Mouse (Mus musculus): ENCODE data around the gene Lclat1. TPM values are rescaled to one million over a fixed set of nuclear protein-coding genes. Genes with fewer than 3 reads are reported as not detected.

Lclat1 gene
- total RNA-seq, 2 experiments from 2014 or later: 39.4 to 48.0 TPM

GRCm38 (mm10) chr17:73087045-73087910 is 20.5 kb upstream of the Lclat1 start:
- no peak for DNase-seq

DNA sequence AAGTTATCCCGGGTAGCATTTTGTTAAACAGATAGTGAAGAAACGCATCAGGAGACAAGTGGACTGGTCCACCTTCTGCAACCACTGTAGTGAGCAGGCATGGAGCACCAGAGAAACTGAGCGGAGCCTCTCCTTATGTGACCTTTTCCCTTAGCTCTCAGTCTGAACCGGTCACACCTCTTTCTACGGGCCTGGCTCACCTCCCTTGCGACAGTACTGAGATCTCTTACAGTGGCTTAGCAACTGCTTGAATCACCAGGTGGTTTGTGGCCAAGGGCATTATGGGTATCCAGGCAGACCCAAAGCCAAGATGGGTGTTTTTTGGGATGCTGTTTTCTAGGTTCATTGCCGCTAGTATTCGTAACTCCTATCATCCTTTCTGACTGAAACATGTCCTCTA is 16.4 kb upstream of the Lclat1 start:
- no peak for DNase-seq

DNA sequence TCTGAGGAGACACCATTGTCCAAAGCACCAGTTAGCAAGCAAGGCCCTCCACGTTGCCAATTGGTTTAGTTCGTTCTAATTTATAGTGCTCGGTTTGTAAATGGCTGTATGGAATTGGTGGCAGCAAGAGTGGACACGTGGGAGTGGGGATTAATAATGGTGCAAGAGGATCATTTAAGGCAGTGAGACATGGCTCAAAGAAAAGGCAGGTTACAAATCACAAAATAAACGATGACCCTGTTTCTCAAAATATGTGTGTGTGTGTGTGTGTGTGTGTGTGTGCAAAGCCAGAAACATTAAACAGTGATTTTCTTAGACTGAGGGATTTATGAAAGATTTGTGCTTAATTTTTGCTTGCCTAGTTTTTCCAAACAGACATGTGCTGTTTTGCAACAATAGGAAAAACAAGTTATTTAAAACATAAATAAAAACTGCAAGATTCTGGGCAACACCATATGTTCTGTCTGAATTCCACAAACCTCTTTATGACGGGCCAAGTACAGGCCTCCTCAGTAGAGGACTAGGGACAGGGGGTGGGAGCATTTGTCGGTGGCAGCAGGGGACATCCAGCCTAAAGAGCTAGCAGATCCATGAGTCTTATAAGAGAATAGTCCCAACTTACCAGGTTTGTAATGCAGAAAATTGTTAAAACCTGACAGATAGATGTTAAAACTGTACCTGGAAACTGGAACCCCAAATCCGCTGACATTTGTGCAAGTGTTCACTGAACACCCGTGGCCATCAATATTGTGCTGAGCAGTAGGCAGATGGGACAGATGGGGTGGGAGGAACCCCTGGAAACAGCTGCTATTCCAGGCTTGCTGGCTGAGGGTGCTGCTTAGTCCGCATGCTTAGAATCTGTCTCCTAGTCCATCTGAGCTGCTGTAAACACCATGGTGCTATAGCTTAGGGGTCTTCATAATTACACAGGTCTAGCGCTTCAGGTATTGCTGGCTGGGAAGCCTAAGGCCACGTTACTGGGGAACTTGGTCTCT is 15.4 kb upstream of the Lclat1 start:
- DNase-seq: no peak

DNA sequence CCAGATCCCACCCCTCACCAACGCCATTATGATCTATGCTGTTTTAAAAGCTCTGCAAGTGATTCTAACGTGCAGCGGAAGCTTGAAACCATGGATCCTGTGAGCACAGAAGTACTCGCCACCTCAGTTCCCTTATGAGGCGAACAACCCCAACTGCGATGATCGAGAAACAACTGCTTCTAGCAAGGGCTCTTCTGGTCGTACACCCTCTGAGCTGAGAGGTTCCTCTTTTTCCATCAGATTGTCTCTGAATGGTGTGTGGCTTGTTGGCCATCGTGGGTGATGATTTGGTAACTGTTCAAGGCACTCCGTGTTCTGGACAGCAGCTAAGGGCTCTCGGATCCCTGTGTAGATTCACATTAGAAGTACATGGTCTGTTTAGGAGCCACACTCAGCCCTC is 12.7 kb upstream of the Lclat1 start:
- DNase-seq: no peak

DNA sequence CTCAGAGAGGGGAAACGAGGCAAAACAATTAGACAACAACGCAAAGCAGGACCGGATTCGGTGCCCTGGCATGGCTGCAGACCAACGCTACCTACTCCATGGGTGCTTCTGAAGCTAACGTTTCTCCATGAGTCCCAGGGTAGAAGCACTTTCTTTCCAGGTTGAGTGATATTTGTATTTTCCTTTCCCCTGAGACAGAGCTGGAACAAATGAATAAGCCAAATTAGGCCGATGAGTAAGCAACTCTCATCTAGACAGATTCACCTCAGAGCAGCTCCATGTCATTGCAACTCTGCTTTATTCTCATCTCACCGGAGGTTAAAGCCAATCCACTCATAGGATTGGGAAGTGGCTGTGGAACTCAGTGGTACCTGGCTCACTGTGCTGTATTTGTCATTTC is 12.2 kb upstream of the Lclat1 start:
- DNase-seq: no peak

DNA sequence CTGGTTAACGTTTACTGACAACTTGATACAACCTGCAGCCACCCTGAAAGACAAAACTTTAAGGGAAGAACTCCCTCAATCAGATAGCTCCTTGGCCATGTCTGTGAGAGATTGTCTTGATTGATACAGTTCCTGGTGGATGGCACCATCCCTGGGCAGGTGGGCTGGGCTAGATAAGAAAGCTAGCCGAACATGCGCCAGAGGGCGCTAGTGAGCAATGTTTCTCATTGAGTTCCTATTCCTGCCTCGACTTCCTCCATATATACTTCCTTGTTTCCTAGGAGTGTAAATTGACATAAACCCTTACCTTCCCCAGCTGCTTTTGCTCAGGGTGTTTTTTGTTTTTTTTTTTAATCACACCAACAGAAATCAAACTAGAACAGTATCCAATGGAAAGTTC is 11.3 kb upstream of the Lclat1 start:
- peak; percentile 58 to 69 for DNase-seq

GRCm38 (mm10) chr17:73098636-73099035 is 9.1 kb upstream of the Lclat1 start:
- no peak for DNase-seq

DNA sequence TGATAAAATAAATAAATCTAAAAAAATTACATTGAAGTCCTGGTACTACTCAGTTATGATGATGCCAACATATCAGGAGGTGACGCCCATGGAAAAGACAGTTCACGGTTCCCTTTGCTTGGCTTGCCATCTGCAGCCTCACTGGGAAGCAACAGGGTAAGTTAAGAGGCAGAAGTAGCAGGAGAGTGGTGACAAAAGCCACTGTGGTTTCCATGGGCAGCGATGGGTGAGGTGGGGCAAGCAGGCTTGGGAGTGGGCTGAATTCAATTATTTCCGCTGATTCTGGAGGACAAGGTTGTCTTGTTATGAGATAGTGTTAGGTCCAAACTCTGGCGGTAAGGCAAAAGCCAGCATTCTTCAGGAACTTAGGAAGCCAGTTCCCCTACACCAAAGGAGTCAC is 7.4 kb upstream of the Lclat1 start:
- DNase-seq: no peak

GRCm38 (mm10) chr17:73102538-73102937 is 5.2 kb upstream of the Lclat1 start:
- DNase-seq: no peak

DNA sequence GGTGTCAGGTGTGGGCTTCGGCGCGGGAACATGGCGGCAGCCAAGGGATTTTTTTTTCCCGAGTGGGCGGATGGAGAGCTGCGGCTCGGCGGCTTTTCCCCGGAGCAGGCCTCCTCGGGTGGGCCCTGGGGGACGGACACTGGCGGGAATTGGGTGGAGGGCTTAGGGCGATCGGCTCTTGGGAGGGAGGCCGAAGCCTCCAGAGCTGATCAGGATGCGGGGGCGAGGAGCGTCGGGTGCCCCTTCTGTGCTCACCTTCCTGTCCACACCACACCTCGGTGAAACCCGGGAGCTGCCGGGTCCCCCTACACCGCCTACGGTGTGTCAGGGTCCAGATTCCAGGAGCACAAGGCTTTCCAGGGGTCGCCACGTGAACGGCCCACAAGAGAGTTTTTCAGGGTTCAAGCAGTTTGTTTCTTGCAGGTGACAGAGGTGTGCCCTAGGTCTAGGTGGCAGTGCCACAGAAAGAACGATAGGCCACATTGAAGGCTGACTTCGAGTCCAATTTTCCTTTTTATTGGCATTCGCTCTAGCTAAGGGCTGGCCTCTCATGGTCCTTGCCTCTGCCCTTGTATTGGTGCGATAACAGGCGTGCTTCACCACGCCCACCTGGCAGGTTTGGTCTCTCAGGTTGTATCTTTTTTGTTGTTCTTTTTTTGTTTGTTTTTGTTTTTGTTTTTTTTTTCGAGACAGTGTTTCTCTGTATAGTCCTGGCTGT is 544 bp downstream of the Lclat1 start:
- DNase-seq: no peak

DNA sequence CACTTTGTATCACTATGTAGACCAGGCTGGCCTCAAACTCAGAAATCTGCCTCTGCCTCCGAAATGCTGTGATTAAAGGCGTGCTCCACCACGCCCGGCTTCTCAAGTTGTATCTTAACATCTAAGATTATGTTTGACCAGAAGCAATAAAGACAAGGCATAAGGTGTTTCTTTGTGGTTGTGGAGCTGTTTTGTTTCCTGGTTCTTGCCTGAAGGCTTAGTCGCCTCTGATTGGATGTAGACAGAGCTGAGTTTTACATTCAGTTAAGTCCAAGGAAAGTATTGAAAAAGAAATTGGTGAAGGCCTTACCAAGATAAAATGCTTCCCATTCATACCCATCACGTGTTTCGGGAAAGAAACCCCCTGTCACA is 1.1 kb downstream of the Lclat1 start:
- DNase-seq: no peak

DNA sequence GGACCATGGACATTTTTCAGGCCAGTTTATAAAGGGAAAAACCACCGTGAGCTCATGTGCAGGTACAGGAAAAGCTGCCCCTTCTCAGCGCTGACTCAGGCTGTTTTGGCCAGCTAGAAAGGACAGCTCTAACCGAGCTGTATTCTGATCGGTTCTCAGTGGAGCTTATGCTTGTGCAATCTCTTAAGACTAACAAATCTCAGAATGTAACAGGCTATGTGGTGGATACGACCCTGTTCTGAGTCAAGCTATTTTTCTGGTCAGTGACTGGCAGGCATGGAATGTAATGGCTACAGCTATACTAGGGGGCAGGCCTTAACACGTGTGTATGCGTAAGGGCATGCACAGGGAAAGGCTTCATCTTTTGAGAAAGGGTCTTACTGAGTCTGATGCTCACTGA is 4.3 kb downstream of the Lclat1 start:
- DNase-seq: peak; percentile 11 to 13

DNA sequence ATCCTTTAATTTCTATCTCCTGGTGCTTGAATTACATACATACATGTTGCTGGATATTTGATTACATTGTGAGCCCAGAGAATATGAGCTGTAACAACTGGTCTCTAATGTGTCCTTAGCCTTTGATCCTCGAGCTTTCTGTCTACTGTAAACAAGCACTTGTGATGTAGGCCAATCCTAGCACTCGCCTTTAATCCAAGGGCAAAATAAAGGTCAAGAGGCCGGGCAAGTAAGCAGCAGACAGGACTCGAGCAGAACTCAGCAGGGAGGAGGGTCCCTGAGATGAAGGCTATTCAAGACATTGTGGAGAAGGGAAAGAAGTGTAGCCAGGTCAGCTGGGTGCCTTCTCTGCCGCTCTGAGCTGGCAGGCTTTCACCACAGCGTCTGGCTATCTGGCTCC is 4.8 kb downstream of the Lclat1 start:
- peak in 1 of 2 experiments; percentile 3 for DNase-seq

GRCm38 (mm10) chr17:73113230-73113629 is 5.4 kb downstream of the Lclat1 start:
- no peak for DNase-seq

DNA sequence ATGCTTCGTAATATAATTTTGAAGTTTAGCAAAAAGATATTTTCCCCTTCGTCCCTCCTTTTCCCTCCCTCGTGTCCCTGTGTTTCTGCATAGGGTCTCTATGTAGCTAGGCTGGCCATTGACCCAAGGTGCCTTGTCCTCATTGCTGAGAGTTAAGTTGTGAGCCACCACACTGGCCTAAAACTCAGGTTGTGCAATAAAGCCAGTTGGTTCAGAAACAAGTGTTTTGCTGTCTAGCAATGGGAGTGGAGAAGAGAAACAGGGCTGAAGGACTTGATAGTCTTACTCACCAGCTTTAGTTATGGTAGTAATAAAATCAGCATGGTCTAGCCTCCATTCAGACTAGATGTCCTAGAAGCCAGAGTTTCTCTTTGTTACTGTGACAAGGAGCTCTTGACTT is 10.3 kb downstream of the Lclat1 start:
- DNase-seq: no peak

GRCm38 (mm10) chr17:73118702-73119101 is 10.9 kb downstream of the Lclat1 start:
- DNase-seq: no peak

- DNase-seq: no peak
Measured at GRCm38 (mm10) chr17:73119150-73119549, 11.4 kb downstream of the Lclat1 start.

DNA sequence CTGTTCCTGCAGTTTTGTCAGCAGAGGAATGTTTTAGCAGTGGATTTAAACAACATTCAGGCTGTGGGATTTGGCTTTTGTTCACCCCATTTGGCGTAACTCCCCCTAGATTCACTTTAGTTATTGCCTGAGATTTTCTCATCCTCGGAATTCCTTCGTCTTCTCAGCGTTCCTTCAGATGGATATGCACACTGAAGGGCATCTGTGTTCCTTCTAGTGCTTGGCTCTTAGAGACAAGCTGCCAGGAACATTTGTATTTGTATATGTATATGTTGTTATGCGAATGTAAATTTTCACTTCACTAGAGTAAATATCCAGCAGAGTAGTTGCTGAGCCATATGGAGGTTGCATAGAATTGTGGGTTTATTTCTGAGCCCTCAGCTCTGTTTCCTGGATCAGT is 12.8 kb downstream of the Lclat1 start:
- DNase-seq: no peak

GRCm38 (mm10) chr17:73121726-73122125 is 13.9 kb downstream of the Lclat1 start:
- DNase-seq: no peak

DNA sequence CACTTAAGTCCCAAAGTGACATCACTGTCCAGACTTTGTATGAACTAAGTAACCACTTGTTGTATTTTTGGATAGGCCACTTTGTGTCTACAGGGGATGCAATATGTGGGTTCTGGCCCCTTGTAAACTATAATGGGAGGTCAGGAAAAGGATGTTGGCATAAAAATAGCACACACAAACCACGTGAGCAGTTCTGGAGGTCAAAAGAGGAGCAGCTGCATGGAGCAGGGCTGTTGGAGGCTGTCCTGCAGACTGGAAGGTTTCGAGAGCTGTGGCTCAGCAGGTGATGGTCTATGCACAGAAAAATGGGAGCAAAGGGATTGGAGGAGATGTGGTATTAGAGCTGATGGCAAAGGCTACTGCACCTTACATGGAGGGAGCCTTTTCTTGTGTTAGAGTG is 18.6 kb downstream of the Lclat1 start:
- DNase-seq: peak in 1 of 2 experiments; percentile 3

- no peak for DNase-seq
Measured at GRCm38 (mm10) chr17:73126903-73127302, 19.1 kb downstream of the Lclat1 start.
